Mouse (Mus musculus): ENCODE data around the gene Boc. TPM values are rescaled to one million over a fixed set of nuclear protein-coding genes. Genes with fewer than 3 reads are reported as not detected.

Boc gene
- polyA plus RNA-seq, 1 experiment from 2014 or later = 27.3 TPM

DNA sequence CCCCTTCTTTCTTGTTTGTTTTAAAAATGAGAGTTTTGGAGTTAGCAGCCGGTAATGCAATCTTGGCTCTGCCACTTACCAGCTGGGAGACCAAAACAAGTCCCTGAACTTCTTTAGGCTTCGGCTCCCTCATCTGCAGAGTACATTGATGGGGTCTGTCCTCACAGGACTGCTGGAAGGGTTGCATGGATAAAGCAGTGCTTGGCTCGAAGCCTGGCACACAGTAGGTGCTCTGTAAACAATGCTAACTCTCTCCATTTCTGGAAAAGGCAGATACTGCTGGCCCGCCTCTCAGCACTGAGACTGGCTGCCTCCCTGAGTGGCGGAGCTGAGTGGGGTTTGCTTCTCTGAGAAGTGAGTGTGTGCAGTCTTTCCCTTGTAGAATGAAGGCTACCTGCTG, 7.2 kb downstream of the Boc start:
- H3K27ac ChIP-seq = peak overlapping the region; percentile 68
- 38% methylated on average over 5 of the region's 5 CpGs for WGBS
- peak overlapping the region; percentile 4; the same call in 1 of the 2 replicates for H3K4me3 ChIP-seq (replicated peaks)
- ATAC-seq = 0 out of 2 replicates have a peak, but pooled peaks have one; percentile 7
- no peaks in the 10 kb centered on the region for H3K27me3 ChIP-seq
- peaks cover 86% of the 10 kb centered on the region for H3K4me1 ChIP-seq (replicated peaks)
- peak overlapping the region; percentile 15; the same call in 1 of the 2 replicates for H3K9ac ChIP-seq (replicated peaks)
- H3K9me3 ChIP-seq = no peaks in the 10 kb centered on the region
- 0 out of 2 replicates have a peak, but pooled peaks cover 3% of the 10 kb centered on the region for H3K36me3 ChIP-seq
- peak overlapping the region; percentile 54 for H3K4me2 ChIP-seq (replicated peaks)

DNA sequence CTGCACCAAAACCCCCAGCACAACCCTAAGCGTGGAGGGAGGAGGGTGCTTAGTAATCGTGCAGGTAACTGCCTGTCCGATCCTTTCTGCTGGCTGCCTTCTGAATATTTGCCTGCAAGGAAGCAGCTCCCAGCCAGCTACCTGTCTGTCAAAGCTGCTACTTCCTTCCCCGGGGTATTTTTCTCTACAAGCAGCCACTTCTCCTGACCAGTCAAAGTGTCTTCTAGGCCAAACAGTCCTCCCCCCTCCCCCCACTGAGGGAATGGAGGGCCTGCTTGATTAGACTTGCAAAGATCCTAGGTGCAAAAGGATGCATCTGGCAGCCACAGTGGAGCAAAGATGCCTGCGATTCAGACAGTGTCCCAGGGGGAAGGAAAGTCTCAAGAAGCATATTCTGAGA, 7.9 kb downstream of the Boc start:
- no peaks in the 10 kb centered on the region for H3K27me3 ChIP-seq
- peak; percentile 39 for ATAC-seq
- H3K27ac ChIP-seq = peak overlapping the region; percentile 71
- 0 out of 2 replicates have a peak, but pooled peaks cover 3% of the 10 kb centered on the region for H3K36me3 ChIP-seq
- no peaks in the 10 kb centered on the region for H3K9me3 ChIP-seq
- peaks cover 86% of the 10 kb centered on the region for H3K4me1 ChIP-seq (replicated peaks)
- peak overlapping the region; percentile 54 for H3K4me2 ChIP-seq (replicated peaks)
- peak overlapping the region; percentile 53 for H3K9ac ChIP-seq (replicated peaks)
- peak overlapping the region; percentile 8; the same call in 1 of the 2 replicates for H3K4me3 ChIP-seq (replicated peaks)
- WGBS = 22% methylated on average over 5 of the region's 5 CpGs

DNA sequence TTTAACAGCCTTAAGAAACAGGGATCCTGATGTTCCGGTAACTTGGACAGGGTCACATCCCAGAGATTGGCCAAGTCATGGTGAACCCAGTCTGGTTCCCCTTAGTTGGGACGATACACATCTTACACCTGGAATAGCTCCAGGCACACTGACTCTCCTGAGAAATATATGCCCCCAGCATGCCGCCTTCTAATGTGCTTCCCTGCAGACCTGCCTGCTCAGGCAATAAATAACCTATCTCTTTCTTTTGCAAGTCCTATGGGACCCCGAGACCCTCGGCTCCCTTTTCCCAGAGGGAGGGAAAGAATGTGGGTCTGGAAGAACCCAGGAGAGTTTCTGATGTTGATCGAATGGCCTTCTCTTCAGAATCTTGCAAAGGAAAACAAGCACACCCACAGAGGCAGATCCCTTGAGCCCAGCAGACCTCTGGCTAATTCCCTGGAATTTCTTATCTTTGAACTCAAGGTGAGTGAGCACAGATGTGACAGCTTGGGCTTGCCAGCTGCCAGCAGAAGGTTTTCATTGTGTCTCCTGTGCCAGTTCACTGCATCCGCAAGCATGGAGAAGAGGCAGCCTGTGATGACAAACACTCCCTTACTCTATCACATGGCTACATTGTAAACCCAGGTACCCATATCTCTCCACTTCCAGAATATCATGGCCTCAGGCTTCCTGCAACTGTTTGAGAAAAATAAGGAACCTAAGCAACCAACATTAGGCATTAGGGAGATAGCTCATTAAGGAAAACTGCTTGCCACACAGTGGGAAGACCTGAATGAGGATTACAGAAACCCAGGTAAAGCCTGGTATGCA, 8.6 kb downstream of the Boc start:
- Histone ChIP-seq H3K4me2 (replicated peaks) (peak overlapping the region; percentile 54), H3K9me3 (no peaks in the 10 kb centered on the region), H3K4me1 (replicated peaks) (peaks cover 91% of the 10 kb centered on the region), H3K27me3 (no peaks in the 10 kb centered on the region), H3K9ac (replicated peaks) (peak overlapping the region; percentile 53; the same call in 1 of the 2 replicates), H3K4me3 (replicated peaks) (no peak overlapping the region), H3K36me3 (0 out of 2 replicates have a peak, but pooled peaks cover 3% of the 10 kb centered on the region), H3K27ac (peak overlapping the region; percentile 71)
- WGBS = 51% methylated on average over 7 of the region's 7 CpGs
- ATAC-seq = no peak

DNA sequence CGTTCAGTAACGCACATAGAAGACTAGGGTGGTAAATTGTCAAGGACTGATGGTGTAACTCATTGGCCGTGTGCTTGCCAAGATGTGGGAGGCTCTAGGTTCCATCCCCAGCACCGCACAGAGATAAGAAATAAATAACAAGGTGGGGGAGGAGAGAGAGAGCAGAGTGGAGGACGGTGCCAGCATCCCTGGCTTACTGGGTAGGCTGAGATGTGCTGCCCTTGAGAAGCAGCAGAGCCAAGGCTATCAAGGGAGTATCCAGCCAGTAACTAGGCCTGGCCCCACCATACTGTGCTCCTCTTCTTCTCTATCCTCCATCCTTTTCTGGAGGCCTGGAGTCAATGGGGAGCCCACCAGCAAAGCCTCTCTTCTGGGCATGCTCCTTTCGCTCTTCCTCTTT, 9.3 kb downstream of the Boc start:
- Histone ChIP-seq H3K36me3 (0 out of 2 replicates have a peak, but pooled peaks cover 3% of the 10 kb centered on the region), H3K4me2 (replicated peaks) (no peak overlapping the region), H3K27ac (0 out of 2 replicates have a peak overlapping the region, but pooled peaks have one; percentile 20), H3K4me3 (replicated peaks) (no peak overlapping the region), H3K27me3 (no peaks in the 10 kb centered on the region), H3K9me3 (no peaks in the 10 kb centered on the region), H3K9ac (replicated peaks) (no peak overlapping the region), H3K4me1 (replicated peaks) (peaks cover 93% of the 10 kb centered on the region)
- 86% methylated on average over 6 of the region's 6 CpGs for WGBS
- no peak for ATAC-seq

DNA sequence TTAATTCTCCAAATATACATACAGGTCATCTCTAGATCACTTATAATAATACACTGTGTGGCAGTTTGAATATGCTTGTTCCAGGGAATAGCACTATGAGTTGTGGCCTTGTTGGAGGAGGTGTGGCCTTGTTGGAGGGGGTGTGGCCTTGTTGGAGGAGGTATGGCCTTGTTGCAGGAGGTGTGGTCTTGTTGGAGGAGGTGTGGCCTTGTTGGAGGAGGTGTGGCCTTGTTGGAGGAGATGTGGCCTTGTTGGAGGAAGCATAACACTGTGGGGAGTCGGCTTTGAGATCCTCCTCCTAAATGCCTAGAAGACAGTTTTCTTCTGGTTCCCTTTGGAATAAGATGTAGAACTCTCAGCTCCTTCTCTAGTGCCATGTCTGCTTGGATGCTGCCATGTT, 10.7 kb downstream of the Boc start:
- ATAC-seq = no peak
- no peaks in the 10 kb centered on the region for H3K9me3 ChIP-seq
- no peak overlapping the region for H3K4me3 ChIP-seq (replicated peaks)
- no peak overlapping the region for H3K27ac ChIP-seq
- H3K36me3 ChIP-seq = 0 out of 2 replicates have a peak, but pooled peaks cover 3% of the 10 kb centered on the region
- WGBS = 56% methylated on average over 1 of the region's 1 CpGs
- no peak overlapping the region for H3K9ac ChIP-seq (replicated peaks)
- no peak overlapping the region for H3K4me2 ChIP-seq (replicated peaks)
- peaks cover 93% of the 10 kb centered on the region for H3K4me1 ChIP-seq (replicated peaks)
- H3K27me3 ChIP-seq = no peaks in the 10 kb centered on the region

DNA sequence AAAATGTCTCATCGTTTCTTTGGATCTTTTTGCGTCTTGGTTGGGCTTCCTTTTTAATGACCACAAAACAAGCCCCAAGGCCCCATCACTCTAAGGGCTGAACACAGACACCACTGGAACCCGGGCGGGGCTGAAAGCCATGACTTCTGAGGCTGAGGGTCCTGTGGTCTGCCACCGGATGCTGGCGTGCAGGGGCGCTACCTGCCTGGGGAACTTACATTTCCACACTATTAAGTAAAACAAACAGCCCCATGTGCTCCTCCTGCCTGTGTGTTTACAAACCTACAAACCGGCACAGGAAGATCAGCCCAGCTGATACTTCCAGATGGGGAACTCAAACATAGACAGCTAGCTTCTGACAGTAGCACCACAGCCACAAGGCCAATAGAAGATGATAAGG, 11.9 kb downstream of the Boc start:
- Histone ChIP-seq H3K4me2 (replicated peaks) (peak overlapping the region; percentile 13), H3K4me1 (replicated peaks) (peaks cover 93% of the 10 kb centered on the region), H3K36me3 (0 out of 2 replicates have a peak, but pooled peaks cover 3% of the 10 kb centered on the region), H3K4me3 (replicated peaks) (no peak overlapping the region), H3K27ac (no peak overlapping the region), H3K9me3 (no peaks in the 10 kb centered on the region), H3K9ac (replicated peaks) (no peak overlapping the region), H3K27me3 (no peaks in the 10 kb centered on the region)
- WGBS = 72% methylated on average over 8 of the region's 8 CpGs
- ATAC-seq = no peak

DNA sequence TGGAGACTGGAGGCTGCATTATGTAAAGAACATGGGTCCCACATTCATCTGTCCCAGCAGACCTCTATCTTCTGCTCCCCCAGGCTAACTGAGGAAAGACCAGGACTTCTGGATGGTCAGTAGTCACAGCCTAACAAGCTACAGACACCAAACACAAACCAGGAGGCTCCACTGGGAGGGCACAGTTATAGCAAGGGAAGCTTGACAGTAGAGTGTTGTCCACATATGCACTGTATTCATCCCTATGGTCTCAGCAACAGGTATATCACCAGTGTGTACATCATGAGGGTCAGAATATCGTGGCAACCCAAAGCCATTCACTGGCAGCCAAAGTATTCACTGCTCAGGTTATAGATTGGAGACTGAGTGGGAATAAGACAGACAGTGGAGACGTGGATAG, 12.8 kb downstream of the Boc start:
- 0 out of 2 replicates have a peak overlapping the region, but pooled peaks have one; percentile 7 for H3K27ac ChIP-seq
- 0 out of 2 replicates have a peak, but pooled peaks cover 3% of the 10 kb centered on the region for H3K36me3 ChIP-seq
- peaks cover 93% of the 10 kb centered on the region for H3K4me1 ChIP-seq (replicated peaks)
- 66% methylated on average over 2 of the region's 2 CpGs for WGBS
- H3K9ac ChIP-seq (replicated peaks) = no peak overlapping the region
- H3K4me3 ChIP-seq (replicated peaks) = no peak overlapping the region
- no peak for ATAC-seq
- peak overlapping the region; percentile 37 for H3K4me2 ChIP-seq (replicated peaks)
- H3K27me3 ChIP-seq = no peaks in the 10 kb centered on the region
- H3K9me3 ChIP-seq = no peaks in the 10 kb centered on the region

DNA sequence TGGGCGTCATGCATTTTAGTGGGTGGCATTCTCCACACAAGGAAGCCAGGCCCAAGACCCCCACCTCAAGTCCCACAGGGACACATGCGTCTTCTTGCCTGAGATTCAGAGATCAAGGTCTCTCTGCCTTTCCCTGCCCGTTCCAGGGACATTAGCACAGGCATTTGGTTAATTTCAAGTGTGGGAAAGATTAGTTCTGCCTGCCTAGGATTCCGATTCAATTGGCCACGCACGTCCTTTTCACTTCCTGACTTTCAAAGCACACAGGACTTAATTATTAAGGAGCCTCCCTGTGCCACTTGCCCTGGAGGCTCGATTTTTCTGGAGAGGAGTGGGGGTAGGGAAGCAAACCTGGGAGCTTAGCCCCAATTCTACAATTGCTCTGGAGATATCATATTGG, 13.5 kb downstream of the Boc start:
- Histone ChIP-seq H3K36me3 (0 out of 2 replicates have a peak, but pooled peaks cover 3% of the 10 kb centered on the region), H3K4me1 (replicated peaks) (peaks cover 92% of the 10 kb centered on the region), H3K27me3 (no peaks in the 10 kb centered on the region), H3K9me3 (no peaks in the 10 kb centered on the region), H3K4me2 (replicated peaks) (peak overlapping the region; percentile 37), H3K9ac (replicated peaks) (0 out of 2 replicates have a peak overlapping the region, but pooled peaks have one; percentile 21), H3K4me3 (replicated peaks) (no peak overlapping the region), H3K27ac (peak overlapping the region; percentile 48; the same call in 1 of the 2 replicates)
- ATAC-seq = peak; percentile 34; the same call in 1 of the 2 replicates
- 20% methylated on average over 7 of the region's 7 CpGs for WGBS

DNA sequence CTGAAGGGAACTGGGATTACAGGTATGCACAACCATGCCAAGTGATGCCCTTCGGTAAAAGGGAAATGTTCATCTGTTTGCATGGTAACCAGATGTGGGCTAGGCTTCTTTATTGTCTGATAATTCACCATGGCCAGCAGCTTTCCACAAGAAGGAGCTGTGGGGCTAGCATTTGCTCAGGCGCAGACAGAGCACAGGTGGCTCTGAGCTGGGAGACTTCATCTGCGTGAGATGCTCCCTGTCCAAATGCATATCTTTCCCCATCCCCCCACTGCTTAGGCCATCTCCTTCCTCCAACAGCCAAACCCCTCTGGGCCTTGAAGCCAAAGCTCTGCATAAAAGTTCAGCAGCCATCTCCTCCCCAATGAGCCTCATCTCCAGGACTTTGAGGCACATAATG, 15.6 kb downstream of the Boc start:
- WGBS = 29% methylated on average over 3 of the region's 3 CpGs
- H3K4me3 ChIP-seq (replicated peaks) = no peak overlapping the region
- peak overlapping the region; percentile 56 for H3K27ac ChIP-seq

DNA sequence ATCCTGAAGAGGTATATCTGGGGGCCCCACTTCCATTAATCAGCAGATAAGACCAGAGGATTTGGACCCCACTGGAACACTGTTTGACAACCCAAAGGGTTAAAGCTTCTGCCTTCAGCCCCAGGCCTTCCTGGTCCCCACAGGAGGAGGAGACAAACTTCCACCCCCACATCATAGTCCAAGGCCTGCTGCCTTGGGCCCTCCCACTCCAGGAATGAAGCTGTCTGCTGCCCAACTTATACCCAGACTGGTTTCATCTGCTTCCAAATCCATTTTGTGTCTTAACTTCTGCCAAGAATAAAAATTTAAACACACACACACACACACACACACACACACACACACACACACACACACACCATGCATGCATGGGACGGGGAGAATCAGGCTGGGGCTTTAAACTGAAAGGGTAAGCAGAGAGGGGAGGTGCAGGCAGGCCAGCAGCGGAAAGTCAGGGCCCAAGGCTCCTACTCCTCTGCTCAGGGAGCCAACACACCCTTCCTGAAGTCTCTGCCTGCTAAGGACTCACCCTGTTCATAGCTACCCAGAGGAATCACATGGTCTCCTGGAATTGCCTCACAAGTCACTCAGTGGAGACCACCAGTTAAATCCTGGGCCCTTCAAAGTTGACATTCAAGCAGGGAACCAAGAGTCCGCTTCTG, 16.5 kb downstream of the Boc start:
- Histone ChIP-seq H3K27ac (peak overlapping the region; percentile 56), H3K27me3 (no peaks in the 10 kb centered on the region), H3K36me3 (no peaks in the 10 kb centered on the region), H3K9ac (replicated peaks) (no peak overlapping the region), H3K4me2 (replicated peaks) (peak overlapping the region; percentile 19), H3K4me3 (replicated peaks) (no peak overlapping the region), H3K4me1 (replicated peaks) (peaks cover 92% of the 10 kb centered on the region), H3K9me3 (no peaks in the 10 kb centered on the region)
- 43% methylated on average over 3 of the region's 3 CpGs for WGBS
- ATAC-seq = no peak

More for the DNA sequence above, 15.6 kb downstream of the Boc start:
- no peaks in the 10 kb centered on the region for H3K9me3 ChIP-seq
- H3K4me2 ChIP-seq (replicated peaks) = peak overlapping the region; percentile 14
- no peaks in the 10 kb centered on the region for H3K27me3 ChIP-seq
- peaks cover 95% of the 10 kb centered on the region for H3K4me1 ChIP-seq (replicated peaks)
- 0 out of 2 replicates have a peak, but pooled peaks have one; percentile 31 for ATAC-seq
- no peaks in the 10 kb centered on the region for H3K36me3 ChIP-seq
- no peak overlapping the region for H3K9ac ChIP-seq (replicated peaks)

DNA sequence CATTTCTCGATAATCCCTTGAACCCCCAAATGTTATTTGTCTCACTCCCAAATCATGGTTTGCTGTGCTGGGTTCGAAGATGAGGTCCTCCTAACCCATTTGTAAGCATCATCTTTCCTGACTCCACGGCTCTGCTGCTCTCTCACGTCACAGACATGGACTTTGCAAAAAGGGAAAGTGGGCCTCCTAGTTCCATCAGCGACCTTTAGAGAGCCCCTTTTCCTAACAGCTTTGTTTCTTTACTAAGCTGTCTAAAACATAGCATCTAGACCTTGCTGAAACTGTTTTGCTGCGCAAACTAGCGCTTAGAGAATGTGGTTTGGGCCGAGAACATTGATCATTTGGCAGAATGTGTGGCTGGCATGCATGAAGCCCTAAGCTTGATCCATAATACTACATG, 19.1 kb downstream of the Boc start:
- ATAC-seq = no peak
- Histone ChIP-seq H3K27ac (no peak overlapping the region), H3K9ac (replicated peaks) (no peak overlapping the region), H3K27me3 (no peaks in the 10 kb centered on the region), H3K36me3 (no peaks in the 10 kb centered on the region), H3K9me3 (no peaks in the 10 kb centered on the region), H3K4me3 (replicated peaks) (no peak overlapping the region), H3K4me2 (replicated peaks) (peak overlapping the region; percentile 3; the same call in 1 of the 2 replicates), H3K4me1 (replicated peaks) (peaks cover 92% of the 10 kb centered on the region)
- WGBS = 66% methylated on average over 8 of the region's 8 CpGs
